Mouse (Mus musculus) layer of hippocampus, postnatal 10 days (tissue): ENCODE data around the gene Mypn. TPM values are rescaled to one million over a fixed set of nuclear protein-coding genes. Genes with fewer than 3 reads are reported as not detected.

Experiments used
- DNase-seq, 2 experiments: peaks; one replicate each; pipeline ENCODE4 v3.0.0; 2021; ENCODE audit warnings: low spot score in 2 of 2
- total RNA-seq, 2 experiments: library from RNA; stranded (reverse); gene quantifications; 2 replicates each; pipeline ENCODE4 v1.2.3; 2021

Mypn gene
- total RNA-seq, 2 experiments from 2014 or later, result 3.7 to 4.2 TPM

DNA sequence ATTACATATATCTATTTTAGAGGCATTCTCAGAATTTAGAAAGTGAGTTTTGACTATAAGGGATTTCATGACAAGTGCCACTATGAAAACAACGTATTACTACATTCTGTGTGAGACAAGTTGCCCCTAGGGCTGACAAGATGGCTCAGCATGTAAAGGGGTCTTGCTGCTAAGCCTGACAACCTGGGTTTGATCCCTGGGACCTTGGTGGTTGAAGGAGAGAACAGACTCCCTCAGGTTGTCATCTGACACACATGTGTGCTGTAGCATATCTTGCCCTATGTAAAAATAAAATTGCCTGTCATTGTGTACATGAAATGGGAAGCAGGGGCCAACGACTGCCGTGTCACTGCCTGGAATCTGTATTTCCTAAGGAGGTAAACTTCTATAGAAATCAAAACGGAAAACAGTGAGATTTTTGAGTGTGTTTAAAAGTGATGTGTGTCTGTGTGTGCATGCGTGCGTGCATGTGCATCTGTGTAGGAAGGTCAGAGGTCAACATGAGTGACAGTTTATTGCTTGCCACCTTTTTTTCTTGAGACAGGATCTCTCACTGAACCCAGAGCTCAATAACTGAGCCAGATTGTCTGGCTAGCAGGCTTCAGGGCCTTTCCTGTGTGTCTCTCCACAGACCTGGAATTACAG, 89.9 kb downstream of the Mypn start:
- no peak for DNase-seq

GRCm38 (mm10) chr10:63113027-63113604, 90.6 kb downstream of the Mypn start:
- DNase-seq, result no peak

DNA sequence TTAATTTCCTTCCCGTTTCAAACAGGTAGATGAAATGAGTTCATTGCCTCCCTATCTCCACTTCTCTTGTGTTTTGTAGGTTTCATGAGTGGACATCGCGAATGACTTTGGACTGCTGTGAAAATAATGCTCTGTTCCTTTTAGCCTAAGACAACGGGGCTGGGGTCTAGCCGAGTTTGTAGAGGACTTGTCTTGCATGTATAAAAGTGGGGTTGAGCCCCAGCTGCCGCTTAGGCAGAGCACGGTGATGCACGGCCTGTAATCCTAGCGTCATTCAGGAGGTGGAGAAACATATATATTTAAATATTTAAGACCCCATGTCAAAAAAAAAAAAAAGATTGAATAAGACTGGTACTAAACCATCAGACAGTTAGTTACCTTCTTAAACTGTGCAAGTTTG, 103.1 kb downstream of the Mypn start:
- no peak for DNase-seq

DNA sequence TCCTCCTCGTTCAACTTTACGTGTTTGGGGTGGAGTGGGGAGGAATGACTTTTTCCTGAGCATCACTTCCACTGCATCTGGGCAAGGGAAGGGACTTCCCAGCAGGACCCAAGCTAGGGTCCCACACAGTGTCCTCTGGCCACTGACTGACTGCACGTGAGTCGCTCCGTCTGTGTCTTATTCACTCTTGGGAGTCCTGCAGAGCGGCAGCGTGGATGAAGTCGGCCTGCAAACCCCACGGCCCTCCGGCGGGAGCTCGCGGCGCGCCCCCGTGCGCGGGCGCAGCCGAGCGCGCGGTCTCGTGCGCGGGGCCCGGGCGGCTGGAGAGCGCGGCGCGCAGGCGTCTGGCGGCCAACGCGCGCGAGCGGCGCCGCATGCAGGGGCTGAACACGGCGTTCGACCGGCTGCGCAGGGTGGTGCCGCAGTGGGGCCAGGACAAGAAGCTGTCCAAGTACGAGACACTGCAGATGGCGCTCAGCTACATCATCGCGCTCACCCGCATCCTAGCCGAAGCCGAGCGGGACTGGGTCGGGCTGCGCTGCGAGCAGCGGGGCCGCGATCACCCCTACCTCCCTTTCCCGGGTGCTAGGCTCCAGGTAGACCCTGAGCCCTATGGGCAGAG, 103.7 kb downstream of the Mypn start:
- peak; percentile 67 to 80 for DNase-seq

- peak in 1 of 2 experiments; percentile 24 for DNase-seq
Measured at GRCm38 (mm10) chr10:63099521-63099920, 104.2 kb downstream of the Mypn start, which contains the start of gene Atoh7. Gene Atoh7 (plus strand): TSS chr10:63099651.

GRCm38 (mm10) chr10:63098191-63098590, 105.6 kb downstream of the Mypn start:
- DNase-seq, result no peak

DNA sequence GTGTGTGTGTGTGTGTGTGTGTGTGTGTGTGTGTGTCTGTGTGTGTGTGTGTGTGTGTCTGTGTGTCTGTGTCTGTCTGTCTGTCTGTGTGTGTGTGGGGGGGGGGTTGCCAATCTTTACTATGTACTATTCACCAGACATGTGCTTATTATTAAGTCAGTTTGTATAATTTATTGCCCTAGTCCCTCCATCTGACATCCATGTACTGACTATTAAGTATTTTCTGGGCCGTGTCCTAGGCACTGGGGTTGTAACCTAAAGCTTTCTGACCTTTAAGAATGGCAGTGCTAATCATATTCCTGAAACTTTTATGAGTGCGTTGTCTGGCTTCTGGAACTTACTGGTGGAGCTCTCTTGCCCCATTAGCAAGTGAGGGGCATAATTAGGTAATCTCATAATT, 107.0 kb downstream of the Mypn start:
- DNase-seq, result no peak

- DNase-seq, result peak in 1 of 2 experiments; percentile 27
Measured at GRCm38 (mm10) chr10:63092616-63093550, 110.9 kb downstream of the Mypn start.

DNA sequence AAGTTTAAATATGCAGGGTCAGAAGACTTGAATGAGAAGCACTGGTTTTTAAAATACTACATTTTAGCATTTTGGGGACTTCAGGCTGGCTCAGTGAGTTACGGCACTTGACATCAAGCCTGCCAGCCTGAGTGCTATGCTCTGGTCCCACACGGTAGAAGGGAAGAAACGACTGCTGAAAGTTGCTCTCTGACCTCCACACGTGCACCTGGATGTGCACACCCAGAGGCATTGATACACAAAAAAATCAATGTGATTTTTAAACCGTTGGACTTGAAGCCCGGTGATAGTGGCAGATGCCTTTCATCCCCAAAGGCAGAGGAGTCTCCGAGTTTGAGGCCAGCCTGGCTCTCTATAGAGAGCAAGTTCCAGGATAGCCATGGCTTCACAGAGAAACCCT, 111.8 kb downstream of the Mypn start:
- no peak for DNase-seq

GRCm38 (mm10) chr10:63089758-63090571, 113.8 kb downstream of the Mypn start:
- peak; percentile 13 to 21 for DNase-seq

DNA sequence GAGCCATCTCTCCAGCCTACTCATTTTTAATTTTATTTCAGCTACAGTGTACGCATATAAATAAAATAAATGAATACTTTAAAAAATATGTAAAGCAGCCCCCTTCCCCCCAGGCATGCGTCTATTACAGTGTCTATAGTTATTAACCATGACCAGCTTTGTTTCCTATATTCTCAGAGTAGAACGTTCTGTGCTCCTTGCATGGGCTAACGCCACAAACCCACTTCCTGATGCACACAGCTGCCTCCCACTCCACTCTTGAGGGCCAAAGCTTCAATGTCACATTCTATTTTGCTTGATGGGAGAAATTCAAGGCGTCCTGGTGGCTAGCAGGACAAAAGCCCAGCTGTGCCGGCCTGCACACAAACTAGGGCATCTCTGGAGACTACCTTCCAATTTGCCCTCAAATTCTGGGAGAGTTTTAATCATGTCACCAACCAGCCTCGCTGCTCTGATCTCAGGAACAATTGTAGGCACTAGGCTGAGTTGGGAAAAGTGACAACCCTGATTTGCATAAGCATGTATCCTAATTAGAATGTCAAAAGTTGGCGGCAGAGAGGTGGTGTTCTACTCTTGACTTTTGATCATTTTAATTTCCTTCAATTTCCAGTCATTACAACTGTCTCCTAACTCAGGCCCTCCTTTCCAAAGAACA, 114.5 kb downstream of the Mypn start:
- no peak for DNase-seq

DNA sequence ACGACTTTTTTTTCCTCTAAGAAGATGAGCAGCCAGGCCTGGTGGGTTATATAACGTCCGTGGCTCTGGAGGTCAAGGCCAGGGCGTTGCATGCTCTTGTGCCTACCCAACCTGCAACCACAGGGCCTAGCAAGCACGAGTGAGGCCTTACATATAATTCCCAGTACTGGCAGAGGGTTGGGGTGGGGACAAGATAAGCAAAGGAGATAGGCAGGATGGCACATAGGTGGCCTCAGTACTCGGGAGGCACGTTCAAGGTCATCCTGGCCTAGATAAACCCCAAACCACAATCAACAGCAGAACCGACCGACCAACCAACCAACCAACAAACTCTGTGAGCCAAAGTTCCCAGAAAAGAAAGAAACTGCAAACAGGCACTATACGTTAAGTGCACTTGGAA, 117.4 kb downstream of the Mypn start:
- no peak for DNase-seq

DNA sequence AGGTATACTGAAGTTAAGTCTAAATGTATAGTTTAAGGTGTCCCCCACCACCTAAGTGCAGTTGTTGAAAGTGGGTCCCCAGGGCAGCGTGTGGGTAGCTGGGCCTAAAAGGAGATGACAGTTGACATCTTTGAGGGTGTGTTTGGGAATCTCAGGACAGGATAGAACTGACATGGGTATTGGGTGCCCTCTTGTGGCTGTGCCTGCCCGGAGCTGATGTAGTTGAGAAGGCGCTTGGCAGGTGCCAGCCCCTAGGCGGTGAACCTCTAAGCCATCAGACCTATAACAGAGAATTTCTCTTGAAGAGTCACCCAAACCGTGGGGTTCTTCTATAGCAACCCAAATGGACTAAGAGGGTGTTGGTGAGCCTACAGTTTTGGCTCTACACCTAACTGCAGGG, 137.8 kb downstream of the Mypn start:
- DNase-seq, result peak; percentile 85 to 87

Other genes with a start within 250 kb of the Mypn start
- 10 to 100 TPM; 67.4 to 76.3 TPM for gene Rufy2, start 223.7 kb downstream of the Mypn start, total RNA-seq
- 10 to 100 TPM; 33.8 to 51.7 TPM for gene Hnrnph3, start 179.7 kb downstream of the Mypn start, total RNA-seq
- 1 to 10 TPM; 1.6 to 2.9 TPM for gene Pbld2, start 179.6 kb downstream of the Mypn start, total RNA-seq
- gene Pbld1, start 143.8 kb downstream of the Mypn start, total RNA-seq, result under 1 TPM in 1 of 2 experiments, not detected in 1; 0.53 TPM
- 1 to 10 TPM; 2.1 to 2.6 TPM for gene Atoh7, start 104.3 kb downstream of the Mypn start, total RNA-seq
- 10 to 100 TPM; 38.1 to 40.2 TPM for gene Herc4, start 39.9 kb upstream of the Mypn start, total RNA-seq
- 10 to 100 TPM; 13.7 to 13.8 TPM for gene Sirt1, start 177.8 kb upstream of the Mypn start, total RNA-seq
- gene Dnajc12, start 178.5 kb upstream of the Mypn start, total RNA-seq, result 10 to 100 TPM; 12.1 to 12.6 TPM
- gene Gm7075, start 217.8 kb upstream of the Mypn start, total RNA-seq, result not detected
- 1 to 10 TPM; 1.0 to 1.5 TPM for gene Ctnna3, start 226.1 kb upstream of the Mypn start, total RNA-seq